Mouse (Mus musculus) ovary, postnatal 36 days (tissue): ENCODE data around the gene Usp36.
A peak's percentile ranks its signal among the peaks of the same experiment; 100 is the strongest.

Experiments
- DNase-seq: peaks from one replicate; pipeline ENCODE4 v3.0.0; 2022; ENCODE audit warnings: low spot score, mixed read lengths

The Usp36 gene

GRCm38 (mm10) chr11:118248150-118249011 lies 41.7 kb downstream of the Usp36 start, which contains the start of gene Cyth1:
Cyth1 (minus strand) TSS chr11:118248592.
- peak; percentile 100 for DNase-seq

DNA sequence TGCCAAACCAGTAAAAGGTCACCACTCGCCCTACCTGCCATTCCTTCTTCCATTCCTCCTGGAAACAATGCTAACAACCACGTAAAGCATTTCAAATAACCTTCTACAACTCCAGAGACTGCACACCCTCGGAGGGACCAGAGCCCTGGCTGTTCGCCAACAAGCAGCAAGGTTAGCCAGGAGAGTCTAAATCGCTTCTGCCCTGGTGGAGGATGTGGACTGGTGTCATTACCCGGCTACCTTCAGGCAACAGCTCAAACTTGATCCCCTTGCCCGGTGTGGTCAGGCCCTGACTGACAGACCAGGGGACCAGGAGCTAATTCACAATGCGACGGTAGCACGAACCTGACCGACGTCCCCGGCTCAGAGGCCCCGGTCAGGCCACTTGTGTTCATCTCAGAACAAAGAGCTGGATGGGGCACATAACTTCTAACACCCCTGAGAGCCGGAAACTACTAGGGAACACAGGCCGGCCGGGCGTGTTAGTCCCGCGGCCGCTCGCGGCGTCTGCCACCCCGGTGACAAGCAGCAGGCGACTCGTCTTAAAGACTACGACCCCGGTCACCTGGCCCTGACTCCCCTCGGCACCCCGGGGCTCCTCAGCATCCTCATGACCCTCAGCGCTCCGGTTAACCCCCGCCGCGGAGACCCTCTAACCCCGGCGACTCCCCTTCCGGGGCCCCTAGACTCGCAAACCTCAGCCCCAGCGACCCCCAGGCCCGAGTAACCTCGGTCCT lies 42.5 kb downstream of the Usp36 start:
- peak; percentile 64 for DNase-seq

DNA sequence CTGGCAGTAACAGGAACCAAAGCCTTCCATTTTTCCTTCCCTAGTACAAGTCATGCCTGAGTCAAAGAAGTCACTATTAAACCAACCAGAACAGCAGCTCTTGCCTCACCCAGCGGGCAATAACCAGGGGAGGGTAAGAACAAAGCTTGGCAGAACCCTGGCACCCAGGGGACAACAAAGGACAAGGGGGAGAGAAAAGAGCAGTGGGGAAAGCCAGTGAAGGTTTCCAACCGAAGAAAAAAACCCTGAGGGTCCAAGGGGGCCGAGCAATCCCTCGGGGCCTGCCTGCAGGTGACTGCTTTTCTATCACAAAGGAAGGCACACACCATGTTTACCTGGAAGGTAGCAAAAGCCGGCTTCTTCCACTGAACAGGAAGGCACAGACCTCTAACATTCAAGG lies 43.3 kb downstream of the Usp36 start:
- no peak for DNase-seq

GRCm38 (mm10) chr11:118245130-118245529 lies 44.9 kb downstream of the Usp36 start:
- no peak for DNase-seq

GRCm38 (mm10) chr11:118243627-118244261 lies 46.3 kb downstream of the Usp36 start:
- no peak for DNase-seq

- no peak for DNase-seq
Measured at GRCm38 (mm10) chr11:118242506-118242905, 47.5 kb downstream of the Usp36 start.

DNA sequence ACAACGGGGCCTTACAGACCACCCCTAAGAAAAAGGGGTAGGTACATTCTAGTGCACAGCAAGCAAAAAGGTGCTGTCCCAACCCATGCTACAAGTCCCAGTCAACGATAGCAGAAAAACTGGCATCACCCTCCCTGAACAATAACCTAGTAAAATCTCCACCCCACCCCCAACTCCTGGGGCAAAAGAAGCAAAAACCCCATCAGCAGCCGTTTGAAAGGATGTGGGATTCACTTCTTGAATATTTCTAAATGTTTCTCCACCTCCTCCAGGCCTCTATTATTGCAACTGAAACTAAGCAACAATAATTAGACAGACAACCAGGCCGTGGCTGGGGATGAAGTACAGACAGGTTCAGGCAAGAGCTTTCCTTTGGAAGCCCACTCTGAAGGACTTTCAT lies 49.7 kb downstream of the Usp36 start:
- no peak for DNase-seq

GRCm38 (mm10) chr11:118239281-118240198 lies 50.5 kb downstream of the Usp36 start:
- no peak for DNase-seq

DNA sequence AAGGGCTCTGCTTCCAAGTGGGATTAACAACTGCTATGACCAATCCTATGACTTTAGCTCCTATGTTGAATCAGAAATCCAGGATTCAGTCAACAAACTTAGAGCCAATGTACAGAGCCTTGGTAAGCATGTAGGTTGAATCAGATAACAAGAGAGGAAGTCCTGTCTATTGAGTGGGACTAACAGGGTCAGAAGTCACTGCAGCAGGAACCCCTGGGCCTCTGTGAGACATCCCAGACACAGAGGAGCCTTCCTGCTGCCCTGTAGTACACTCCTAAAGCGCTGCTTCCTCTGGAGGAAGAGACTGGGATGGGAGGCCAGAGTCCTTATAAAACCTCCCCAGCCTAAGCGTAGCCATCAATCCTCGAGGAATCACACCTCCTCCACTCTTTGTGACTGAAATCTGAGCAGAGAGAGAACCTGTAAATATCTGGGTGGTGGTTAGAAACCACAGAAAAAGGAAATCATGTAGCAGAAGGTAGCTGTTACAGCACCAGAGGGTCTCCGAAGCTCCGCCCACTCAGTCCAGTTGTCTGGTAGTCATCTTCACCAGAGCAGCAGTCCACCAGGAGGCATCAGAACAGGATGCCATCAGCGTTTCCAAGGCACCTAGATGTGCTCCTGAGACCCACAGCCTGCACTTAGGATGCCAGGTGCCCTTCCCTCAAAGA lies 53.4 kb downstream of the Usp36 start:
- DNase-seq, result no peak

DNA sequence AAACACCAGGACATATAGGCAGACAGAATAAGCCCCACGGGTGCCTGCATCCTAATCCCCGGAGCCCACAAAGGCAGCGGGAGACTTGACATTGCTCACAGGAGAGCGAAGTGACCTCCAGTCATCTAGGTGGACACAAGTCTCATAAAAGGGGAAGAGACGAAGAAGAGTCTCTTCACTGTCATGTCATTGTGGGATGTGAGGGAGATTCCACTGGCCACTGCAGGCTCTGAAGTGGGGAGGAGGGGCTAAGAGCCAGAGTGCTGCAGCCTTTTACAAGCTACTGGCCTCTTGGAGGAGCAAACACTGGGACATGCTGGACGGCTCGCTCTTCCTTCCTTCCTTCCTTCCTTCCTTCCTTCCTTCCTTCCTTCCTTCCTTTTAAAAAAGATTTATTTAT lies 55.1 kb downstream of the Usp36 start:
- no peak for DNase-seq

DNA sequence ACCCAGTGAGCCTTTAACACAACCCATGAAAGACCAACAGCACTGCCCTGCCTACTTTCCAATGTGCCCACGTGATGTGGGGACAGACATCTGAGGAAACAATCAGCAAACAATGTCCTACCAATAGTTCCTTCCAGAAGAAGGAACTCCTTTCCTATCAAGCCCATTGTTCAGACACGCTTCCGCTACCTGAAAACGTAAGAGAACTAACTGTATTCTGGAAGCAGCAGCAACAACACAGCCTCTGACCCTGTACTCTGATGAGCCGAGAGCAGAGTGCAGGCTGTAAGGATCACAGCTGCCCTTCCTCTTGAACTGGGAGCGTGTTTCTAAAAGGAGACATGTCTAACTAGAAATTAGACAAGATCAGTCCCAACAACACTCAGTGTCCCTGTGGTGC lies 55.5 kb downstream of the Usp36 start:
- DNase-seq, result no peak

- no peak for DNase-seq
Measured at GRCm38 (mm10) chr11:118233924-118234323, 56.1 kb downstream of the Usp36 start.

DNA sequence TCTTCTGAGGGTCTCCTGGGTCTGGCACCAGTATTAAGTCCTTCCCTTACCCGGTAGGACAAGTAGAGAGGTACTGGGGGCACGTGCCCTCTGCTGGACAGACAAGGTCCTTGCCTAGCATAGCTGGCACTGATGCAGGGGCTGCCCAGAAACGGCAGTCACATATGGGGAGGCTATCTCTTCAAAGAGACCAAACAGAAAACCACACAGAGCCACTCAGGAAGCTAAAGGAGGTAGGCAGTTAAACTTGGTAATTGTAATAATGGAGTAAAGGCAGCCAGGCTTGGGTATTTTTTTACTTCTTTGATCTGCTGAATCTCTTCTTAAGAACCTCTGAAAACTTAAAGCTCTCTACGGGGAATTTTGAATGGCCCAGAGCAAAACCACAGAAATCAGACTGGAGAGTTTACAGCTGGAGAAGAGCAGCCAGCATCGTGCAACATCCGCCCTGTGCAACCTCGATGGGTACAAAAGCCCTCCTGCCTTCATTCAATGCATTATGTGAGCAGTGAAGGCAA lies 57.7 kb downstream of the Usp36 start:
- peak; percentile 42 for DNase-seq

- DNase-seq, result no peak
Measured at GRCm38 (mm10) chr11:118229941-118230340, 60.1 kb downstream of the Usp36 start.

DNA sequence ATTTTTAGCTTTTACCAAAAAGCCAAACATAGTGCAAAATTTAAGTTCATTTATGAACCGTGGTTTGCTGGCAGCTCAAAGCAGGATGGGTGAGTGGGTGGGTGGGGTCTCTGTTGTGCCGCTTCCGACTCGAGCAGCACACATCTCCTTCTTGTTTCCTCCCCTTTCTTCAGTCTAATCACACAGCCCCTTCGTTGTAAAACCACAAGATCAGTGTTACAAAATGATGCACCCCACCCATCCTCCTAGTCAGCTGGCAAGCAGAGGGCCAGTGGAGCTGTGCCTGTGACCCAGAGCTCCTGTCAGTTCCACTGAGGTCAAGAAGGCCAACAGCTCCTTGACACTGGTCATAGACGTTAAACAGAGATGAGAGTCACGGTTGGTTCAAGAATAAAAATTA lies 62.4 kb downstream of the Usp36 start:
- no peak for DNase-seq

GRCm38 (mm10) chr11:118226850-118227249 lies 63.2 kb downstream of the Usp36 start:
- DNase-seq, result no peak

DNA sequence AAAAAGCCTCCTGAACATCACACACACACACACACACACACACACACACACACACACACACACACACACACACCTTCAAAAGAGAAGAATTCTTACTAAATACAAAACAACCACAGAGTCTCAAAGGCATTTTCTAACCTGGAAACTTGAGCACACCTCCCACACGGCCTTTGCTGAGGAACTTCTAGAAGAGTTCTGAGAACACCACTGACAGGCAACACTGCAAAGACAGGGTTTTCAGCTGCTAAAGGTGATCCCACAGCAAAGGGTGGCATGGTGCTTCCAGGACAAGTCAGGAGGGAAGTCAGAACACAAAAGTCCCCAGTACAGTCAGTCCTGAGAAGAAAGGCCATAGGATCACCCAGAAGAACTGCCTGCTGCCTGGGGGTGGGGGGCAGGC lies 64.2 kb downstream of the Usp36 start:
- no peak for DNase-seq

DNA sequence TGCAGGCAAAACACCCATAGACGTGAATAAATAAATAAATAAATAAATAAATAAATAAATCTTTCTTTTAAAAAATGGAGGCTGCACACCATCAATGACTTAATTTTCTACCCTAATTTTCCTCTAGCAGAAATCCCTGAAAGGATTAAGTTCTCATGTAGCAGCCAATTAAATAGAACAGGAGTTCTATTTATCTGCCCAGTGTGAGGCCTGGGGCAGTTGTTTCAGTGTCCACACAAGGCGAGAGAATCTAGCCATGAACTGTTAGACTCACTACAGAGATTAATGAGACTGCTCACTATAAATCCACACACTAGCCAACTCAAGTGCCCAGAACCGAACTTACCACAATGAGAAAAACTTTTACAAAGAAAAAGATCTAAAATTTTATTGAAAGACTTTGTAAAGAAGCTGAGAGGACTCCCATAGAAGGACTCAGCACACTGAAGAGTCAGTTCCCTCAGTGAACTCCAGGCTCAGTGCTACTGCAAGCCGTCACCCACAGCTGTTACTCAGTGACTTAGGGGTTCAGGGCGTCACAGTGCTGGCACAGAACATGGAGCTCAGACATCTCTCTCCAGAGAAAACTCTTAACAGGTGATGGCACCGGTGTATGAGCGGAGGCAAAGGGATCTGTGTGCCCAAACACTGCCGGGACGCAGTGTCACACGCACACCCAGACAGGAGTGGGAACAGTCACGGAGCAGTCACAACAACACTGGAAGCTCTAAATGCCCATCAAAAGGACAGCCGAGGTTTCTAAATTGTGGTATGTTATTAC lies 64.8 kb downstream of the Usp36 start:
- DNase-seq, result no peak

- no peak for DNase-seq
Measured at GRCm38 (mm10) chr11:118223416-118224067, 66.5 kb downstream of the Usp36 start.

DNA sequence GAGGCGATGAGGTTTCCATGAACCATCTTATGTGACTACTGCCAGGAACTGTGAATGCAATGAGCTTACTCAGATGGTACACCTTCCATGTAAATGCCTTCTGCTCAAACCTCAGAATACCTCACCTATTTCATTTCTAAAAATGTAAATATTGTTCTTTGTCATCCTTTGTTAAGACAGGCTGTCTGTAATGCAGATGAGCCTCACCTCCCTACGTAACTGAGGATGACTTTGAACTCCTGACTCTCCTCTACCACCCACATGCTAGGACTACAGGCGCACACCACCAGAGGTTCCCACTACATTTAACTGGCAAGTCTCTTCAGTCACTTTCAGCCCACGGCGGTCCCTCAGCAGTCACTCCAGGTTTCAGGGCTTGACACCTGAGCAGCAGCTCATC lies 67.1 kb downstream of the Usp36 start:
- no peak for DNase-seq
